Mouse (Mus musculus): ENCODE data around the gene Slc12a3.

Slc12a3 gene

DNA sequence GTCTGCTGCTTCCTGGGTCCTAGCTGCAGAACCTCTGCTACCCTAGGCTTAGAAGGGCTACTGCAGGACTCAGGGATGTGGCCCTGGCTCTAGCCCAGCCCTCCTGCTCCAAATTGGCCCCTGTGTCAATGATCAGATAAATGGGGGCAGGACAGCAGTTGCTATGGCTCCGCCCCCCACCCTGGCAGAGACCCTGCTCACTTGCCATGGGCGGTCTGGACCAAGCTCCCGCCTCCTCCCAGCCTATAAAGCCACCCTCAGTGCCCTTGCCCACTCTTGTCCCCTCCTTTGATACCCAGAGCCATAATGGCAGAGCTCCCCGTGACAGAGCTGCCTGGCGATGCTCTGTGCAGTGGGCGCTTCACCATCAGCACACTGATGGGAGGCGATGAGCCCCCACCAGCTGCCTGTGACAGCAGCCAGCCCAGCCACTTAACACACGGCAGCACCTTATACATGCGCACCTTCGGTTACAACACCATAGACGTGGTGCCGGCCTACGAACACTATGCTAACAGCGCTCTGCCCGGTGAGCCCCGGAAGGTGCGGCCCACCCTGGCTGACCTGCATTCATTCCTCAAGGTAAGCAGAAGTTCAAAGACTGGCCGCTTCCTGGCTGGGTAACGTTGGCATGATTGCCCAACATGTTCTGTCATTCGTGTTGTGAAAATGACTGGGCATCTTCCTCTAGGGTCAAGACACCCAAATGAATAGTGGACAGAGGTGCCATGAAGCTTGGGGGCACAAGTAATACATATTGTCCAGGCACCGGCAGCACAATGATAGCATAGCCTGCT lies at the start of gene Slc12a3:
TSS of gene Slc12a3 (plus strand) at position 270 of the 797 bp plus-strand sequence.
- DNase-seq (ENCODE audit: low spot score): no peak

GRCm38 (mm10) chr8:94280001-94280613 lies 48.9 kb upstream of the Slc12a3 start:
- no peak for DNase-seq (ENCODE audit: low spot score)

DNA sequence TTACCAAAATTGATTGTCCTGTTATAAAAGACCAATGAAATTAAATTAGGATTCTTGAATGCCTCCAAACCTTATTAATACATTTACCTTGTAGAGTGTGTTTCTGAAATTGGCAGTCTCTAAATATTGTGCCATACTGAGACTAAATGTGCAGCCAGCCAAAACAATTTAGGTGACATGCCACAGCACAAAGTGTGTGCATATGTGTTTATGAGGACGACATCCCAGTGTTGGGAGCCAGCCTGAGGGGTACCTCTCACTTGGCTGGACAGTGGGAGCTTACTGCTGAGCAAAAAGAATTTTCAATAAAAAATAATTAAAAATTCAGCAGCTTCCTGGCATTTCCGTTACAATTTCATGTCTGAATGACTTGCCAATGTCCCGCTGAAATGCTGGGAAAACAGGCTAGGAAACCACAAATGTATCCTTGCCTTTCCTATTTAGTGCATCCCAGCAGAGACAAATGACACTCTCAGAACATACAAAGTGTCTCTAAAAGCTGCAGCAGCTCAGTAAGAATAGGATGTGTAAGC lies 46.5 kb upstream of the Slc12a3 start:
- no peak for DNase-seq (ENCODE audit: low spot score)

- DNase-seq (ENCODE audit: low spot score): no peak
Observed at GRCm38 (mm10) chr8:94284204-94284603, 44.8 kb upstream of the Slc12a3 start.

DNA sequence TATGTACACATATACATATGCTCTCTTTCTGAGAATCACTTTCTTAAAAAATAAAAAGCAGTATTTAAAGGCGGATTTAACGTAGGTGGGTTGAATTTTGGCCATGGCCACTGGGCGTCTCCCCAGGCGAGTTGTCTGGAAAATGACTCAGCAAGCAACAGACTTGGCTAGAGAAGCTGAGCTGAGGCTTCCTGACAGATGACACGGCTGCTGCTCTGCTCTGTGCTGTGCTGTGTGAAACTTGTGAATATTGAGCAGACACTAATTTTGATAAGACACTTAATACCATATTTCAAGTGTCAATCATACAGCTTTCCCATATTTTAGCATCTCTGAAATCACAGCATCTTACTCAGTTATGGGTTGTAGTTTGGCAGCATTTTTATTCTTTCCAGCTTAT lies 38.4 kb upstream of the Slc12a3 start:
- no peak for DNase-seq (ENCODE audit: low spot score)

- DNase-seq (ENCODE audit: low spot score): no peak
Observed at GRCm38 (mm10) chr8:94292072-94292471, 36.9 kb upstream of the Slc12a3 start.

DNA sequence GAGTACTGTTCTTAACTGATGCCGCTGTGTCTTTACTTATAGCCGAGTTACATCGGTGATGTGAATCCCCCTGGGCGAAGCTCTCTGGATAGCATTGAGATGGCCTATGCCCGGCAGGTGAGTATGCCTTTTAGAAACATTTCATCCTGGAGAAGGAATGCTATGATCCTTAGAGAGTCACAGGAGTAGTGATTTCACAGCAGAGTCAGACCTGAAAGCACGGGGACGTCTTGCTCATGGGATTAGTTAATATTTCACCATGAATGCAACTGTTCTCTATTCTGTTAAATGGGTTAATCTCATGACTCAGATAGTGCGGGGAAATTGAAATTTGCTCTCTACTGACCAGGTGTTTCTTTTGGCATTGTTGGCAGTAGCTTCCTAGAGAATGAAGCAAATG lies 36.4 kb upstream of the Slc12a3 start:
- no peak for DNase-seq (ENCODE audit: low spot score)

- DNase-seq (ENCODE audit: low spot score): no peak
Observed at GRCm38 (mm10) chr8:94295687-94296086, 33.3 kb upstream of the Slc12a3 start.

GRCm38 (mm10) chr8:94296312-94296991 lies 32.5 kb upstream of the Slc12a3 start:
- DNase-seq (ENCODE audit: low spot score): no peak

DNA sequence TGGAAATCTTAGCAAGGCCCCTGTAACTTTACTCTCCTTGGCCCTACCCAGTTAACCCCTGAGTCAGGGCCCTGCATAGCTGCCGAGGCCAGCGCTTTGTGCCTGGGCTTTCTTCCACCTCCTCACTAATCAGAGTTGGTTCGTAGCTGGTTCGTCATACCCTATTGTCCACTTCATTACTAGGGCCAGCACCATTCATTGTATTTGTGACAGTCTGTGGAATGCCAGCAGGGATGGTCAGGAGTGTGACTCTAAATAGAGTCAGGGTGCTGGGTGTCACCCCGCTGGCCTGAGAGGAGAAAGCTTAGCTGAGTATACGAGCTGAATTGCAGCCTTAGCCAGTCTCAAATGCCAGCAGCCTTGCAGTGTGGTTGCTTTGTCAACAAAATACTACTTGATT lies 31.9 kb upstream of the Slc12a3 start:
- DNase-seq (ENCODE audit: low spot score): no peak

DNA sequence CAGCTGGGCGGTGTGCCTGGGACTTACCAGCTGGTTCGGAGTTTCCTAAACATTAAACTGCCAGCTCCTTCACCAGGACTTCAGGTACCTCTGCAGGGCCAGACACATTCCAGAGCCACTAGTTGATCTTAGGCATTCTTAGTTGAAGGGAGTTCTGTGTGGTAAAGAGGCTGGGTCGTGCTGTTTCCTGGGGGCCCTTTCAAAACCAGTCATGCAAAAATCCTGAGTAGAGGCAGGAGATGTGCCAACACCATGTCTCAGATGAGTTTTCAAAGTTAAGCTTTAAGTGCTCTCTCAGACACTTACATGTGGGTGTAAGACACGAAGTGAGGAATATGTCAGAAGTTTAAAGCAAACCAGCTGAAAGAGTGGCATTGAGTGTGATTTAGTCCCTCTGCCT lies 28.2 kb upstream of the Slc12a3 start:
- no peak for DNase-seq (ENCODE audit: low spot score)

- DNase-seq (ENCODE audit: low spot score): no peak
Observed at GRCm38 (mm10) chr8:94304412-94304811, 24.6 kb upstream of the Slc12a3 start.

DNA sequence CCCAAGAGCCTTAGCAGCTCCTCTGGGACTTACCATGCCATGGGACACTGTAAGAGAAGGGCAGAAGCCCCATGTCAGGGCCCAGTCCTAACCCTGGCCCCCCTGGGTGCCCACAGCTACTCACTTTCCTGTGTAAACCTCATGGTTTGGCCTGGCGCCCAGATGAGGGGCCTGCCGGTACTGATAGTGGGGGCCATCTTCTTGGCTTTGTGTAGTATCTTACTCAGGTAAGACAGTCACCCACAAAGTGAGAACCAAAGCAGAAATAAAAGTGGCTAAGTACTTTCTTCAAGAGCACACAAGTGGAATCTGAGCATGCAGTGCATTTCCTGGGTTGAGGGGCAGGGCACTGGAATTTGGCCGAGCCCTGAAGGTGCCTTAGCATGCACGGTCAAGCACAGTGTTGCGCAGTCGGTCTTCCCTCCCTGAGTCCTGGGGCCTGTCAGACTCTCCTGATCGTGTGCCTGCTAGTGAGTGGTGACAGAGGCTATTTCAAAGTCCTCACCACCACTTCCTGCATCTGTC lies 21.9 kb upstream of the Slc12a3 start:
- DNase-seq (ENCODE audit: low spot score): no peak

- no peak for DNase-seq (ENCODE audit: low spot score)
Observed at GRCm38 (mm10) chr8:94307652-94308051, 21.3 kb upstream of the Slc12a3 start.

- no peak for DNase-seq (ENCODE audit: low spot score)
Observed at GRCm38 (mm10) chr8:94314069-94314468, 14.9 kb upstream of the Slc12a3 start.

DNA sequence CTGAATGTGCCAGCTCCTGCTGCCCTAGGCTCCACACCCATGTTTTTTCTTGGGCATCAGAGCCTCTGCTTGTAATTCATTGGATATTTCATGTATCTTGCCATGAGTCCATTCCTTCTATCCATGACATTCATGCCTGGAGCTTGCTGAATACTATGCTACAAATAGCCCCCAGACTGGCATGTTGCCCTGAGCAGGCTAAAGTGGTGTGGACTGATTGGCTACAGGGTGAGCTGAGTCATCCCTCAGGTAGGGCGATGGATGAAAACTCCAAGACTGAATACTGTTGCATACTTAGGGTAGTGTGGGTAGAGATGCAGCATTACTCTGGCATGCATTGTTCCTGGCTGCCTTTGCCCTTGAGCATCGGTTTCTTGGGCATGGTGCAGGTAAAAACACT lies 11.8 kb upstream of the Slc12a3 start:
- no peak for DNase-seq (ENCODE audit: low spot score)

GRCm38 (mm10) chr8:94317691-94318090 lies 11.3 kb upstream of the Slc12a3 start:
- no peak for DNase-seq (ENCODE audit: low spot score)

DNA sequence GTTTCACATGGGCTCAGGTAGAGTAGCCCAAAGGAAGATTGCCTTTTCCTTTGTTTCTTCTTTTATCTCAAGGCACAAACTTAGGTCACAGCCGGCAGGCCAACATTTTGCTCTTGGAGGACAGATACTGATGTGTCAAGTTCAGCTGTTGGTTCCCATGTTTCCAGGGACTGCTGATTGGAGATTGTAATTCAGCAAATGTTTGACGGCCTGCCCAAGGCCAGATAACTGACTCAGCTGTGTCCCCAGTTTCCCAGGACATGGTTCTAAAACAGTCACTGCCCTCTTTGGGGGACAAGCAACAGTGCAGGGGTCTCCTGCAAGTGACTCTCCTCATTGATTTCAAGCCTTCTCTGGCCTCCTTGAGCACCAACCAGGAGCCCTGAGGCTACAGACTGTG lies 9.0 kb upstream of the Slc12a3 start:
- no peak for DNase-seq (ENCODE audit: low spot score)

DNA sequence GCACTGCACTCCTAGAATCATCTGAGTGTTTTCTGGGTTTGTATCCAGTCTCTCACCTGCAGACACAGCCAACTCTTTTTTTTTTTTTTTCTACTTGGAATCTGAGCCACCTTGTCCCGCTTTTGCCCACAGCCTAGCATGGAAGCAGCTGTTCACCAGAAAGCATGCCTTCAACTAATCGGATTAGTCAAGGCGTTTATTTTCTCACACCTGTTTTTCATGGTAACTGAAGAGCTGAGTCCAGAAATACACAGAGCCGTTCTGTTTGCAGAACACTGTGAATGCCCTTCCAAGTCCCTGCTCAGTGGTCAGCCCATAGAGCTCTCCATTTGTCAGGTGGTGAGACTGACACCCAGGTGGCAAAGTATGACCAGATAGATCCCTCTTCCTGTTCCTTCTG lies 6.9 kb upstream of the Slc12a3 start:
- DNase-seq (ENCODE audit: low spot score): no peak

GRCm38 (mm10) chr8:94323041-94323440 lies 6.0 kb upstream of the Slc12a3 start:
- DNase-seq (ENCODE audit: low spot score): no peak

DNA sequence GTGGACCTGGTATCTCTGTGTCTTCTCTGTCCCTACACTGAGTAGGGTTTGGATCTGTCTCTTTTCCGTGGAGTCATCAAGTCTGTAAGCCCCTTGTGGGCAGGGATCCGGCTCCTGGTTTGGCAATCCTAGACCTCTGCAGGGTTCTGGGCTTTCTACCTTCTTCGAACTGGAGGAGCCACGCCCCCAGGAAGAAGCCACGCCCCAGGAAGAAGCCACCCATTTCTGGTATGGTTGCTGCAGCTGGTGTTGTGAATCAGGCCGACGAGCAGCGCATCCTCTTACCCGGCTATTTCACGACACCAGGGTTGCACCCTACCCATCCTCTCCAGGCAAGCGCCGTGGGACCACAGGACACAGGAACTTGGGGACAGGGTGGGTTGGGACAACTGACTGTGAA lies 4.9 kb upstream of the Slc12a3 start:
- DNase-seq (ENCODE audit: low spot score): no peak

DNA sequence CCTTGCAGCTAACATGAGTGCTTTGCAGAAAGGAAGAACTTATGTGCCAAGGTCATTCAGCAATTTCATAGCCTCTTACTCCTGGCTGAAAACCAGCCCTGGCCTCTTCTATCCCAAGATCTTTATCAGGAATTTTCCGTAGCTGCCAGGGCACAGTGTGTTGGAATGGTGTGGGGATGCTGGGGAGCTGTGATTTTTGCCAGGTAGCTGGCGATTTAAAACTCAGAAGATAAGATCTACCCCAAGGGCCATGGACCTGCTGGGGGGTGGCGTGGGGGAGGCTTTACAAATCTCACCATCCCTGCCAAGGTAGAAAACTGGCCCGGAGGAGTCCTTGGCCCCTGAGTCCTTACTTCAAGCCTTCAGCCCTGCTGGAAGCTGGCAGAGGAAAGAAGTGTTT lies 3.0 kb upstream of the Slc12a3 start:
- no peak for DNase-seq (ENCODE audit: low spot score)

- no peak for DNase-seq (ENCODE audit: low spot score)
Observed at GRCm38 (mm10) chr8:94330733-94331132, 1.7 kb downstream of the Slc12a3 start.
